Mouse (Mus musculus): ENCODE measurements at regions not wholly inside any gene's neighbourhood (a gene's known extent, or its start where the extent isn't known, plus 50 kb on each side); places are given as distances from the start of the nearest gene placed in this dataset.

- H3K9ac ChIP-seq: peak overlapping the region; percentile 7; the same call in 1 of the 2 replicates
- WGBS: 25% methylated on average over 8 of the region's 8 CpGs
- H3K4me2 ChIP-seq (replicated peaks): peak overlapping the region; percentile 49
- peak overlapping the region; percentile 16; the same call in 1 of the 2 replicates for H3K27ac ChIP-seq
- DNase-seq (ENCODE audit: low spot score) (peak; percentile 61), ATAC-seq (ENCODE audit: low FRiP score) (no peak)
- no peaks in the 10 kb centered on the region for H3K4me1 ChIP-seq (replicated peaks; ENCODE audit: control insufficient read depth, insufficient read depth, low read length)
- H3K4me3 ChIP-seq (replicated peaks; ENCODE audit: low read length): 0 out of 2 replicates have a peak overlapping the region, but pooled peaks have one; percentile 14
- no peaks in the 10 kb centered on the region for H3K27me3 ChIP-seq (ENCODE audit: control insufficient read depth, insufficient read depth, low read length)
- H3K9me3 ChIP-seq (ENCODE audit: control insufficient read depth, low read length): no peaks in the 10 kb centered on the region
- H3K36me3 ChIP-seq (replicated peaks; ENCODE audit: control insufficient read depth, insufficient read depth): no peaks in the 10 kb centered on the region
Observed at GRCm38 (mm10) chr2:82698417-82698988, 244.9 kb upstream of the Fsip2 start.

- DNase-seq (ENCODE audit: low spot score) (no peak), ATAC-seq (ENCODE audit: low FRiP score) (no peak)
- H3K9ac ChIP-seq: no peak overlapping the region
- H3K27me3 ChIP-seq (ENCODE audit: control insufficient read depth, insufficient read depth, low read length): no peaks in the 10 kb centered on the region
- H3K36me3 ChIP-seq (replicated peaks; ENCODE audit: control insufficient read depth, insufficient read depth): no peaks in the 10 kb centered on the region
- no peaks in the 10 kb centered on the region for H3K4me1 ChIP-seq (replicated peaks; ENCODE audit: control insufficient read depth, insufficient read depth, low read length)
- no peak overlapping the region for H3K27ac ChIP-seq
- no peaks in the 10 kb centered on the region for H3K9me3 ChIP-seq (ENCODE audit: control insufficient read depth, low read length)
- no peak overlapping the region for H3K4me2 ChIP-seq (replicated peaks)
- H3K4me3 ChIP-seq (replicated peaks; ENCODE audit: low read length): no peak overlapping the region
- 82% methylated on average over 2 of the region's 2 CpGs for WGBS
Observed at GRCm38 (mm10) chr2:82701851-82702250, 241.6 kb upstream of the Fsip2 start.

GRCm38 (mm10) chr2:82715773-82716172 is 227.7 kb upstream of the Fsip2 start:
- H3K27ac ChIP-seq: no peak overlapping the region
- H3K4me1 ChIP-seq (replicated peaks; ENCODE audit: control insufficient read depth, insufficient read depth, low read length): no peaks in the 10 kb centered on the region
- WGBS: 85% methylated on average over 3 of the region's 3 CpGs
- H3K27me3 ChIP-seq (ENCODE audit: control insufficient read depth, insufficient read depth, low read length): no peaks in the 10 kb centered on the region
- no peak overlapping the region for H3K4me3 ChIP-seq (replicated peaks; ENCODE audit: low read length)
- H3K4me2 ChIP-seq (replicated peaks): no peak overlapping the region
- no peaks in the 10 kb centered on the region for H3K9me3 ChIP-seq (ENCODE audit: control insufficient read depth, low read length)
- ATAC-seq (ENCODE audit: low FRiP score) (no peak), DNase-seq (ENCODE audit: low spot score) (no peak)
- H3K36me3 ChIP-seq (replicated peaks; ENCODE audit: control insufficient read depth, insufficient read depth): no peaks in the 10 kb centered on the region
- H3K9ac ChIP-seq: no peak overlapping the region

Measured in hindbrain, embryonic 14.5 days (tissue).